Mouse (Mus musculus): ENCODE measurements around the gene Chchd10. TPM values are rescaled to one million over a fixed set of nuclear protein-coding genes. Genes with fewer than 3 reads are reported as not detected.

Gene Chchd10
- total RNA-seq, 2 experiments from 2014 or later, result 286 to 309 TPM

GRCm38 (mm10) chr10:75948079-75948478, 15.1 kb downstream of the Chchd10 start:
- DNase-seq (ENCODE audit: low spot score in 2 of 2), result no peak

- no peak for DNase-seq (ENCODE audit: low spot score in 2 of 2)
Measured at GRCm38 (mm10) chr10:75949053-75950045, 16.4 kb downstream of the Chchd10 start.

- no peak for DNase-seq (ENCODE audit: low spot score in 2 of 2)
Measured at GRCm38 (mm10) chr10:75950791-75951210, 17.9 kb downstream of the Chchd10 start.

GRCm38 (mm10) chr10:75951424-75952050, 18.6 kb downstream of the Chchd10 start:
- DNase-seq (ENCODE audit: low spot score in 2 of 2), result peak; percentile 51 to 60

GRCm38 (mm10) chr10:75954381-75954811, 21.5 kb downstream of the Chchd10 start, which contains the start of gene Gm5134:
Gene Gm5134, plus strand, starts transcription at chr10:75954514.
- DNase-seq (ENCODE audit: low spot score in 2 of 2), result no peak

- no peak for DNase-seq (ENCODE audit: low spot score in 2 of 2)
Measured at GRCm38 (mm10) chr10:75973846-75974245, 40.9 kb downstream of the Chchd10 start.

- no peak for DNase-seq (ENCODE audit: low spot score in 2 of 2)
Measured at GRCm38 (mm10) chr10:75975216-75975615, 42.3 kb downstream of the Chchd10 start.

GRCm38 (mm10) chr10:75978119-75978834, 45.3 kb downstream of the Chchd10 start:
- no peak for DNase-seq (ENCODE audit: low spot score in 2 of 2)

GRCm38 (mm10) chr10:75978835-75979157, 45.9 kb downstream of the Chchd10 start:
- DNase-seq (ENCODE audit: low spot score in 2 of 2), result no peak

GRCm38 (mm10) chr10:75979432-75979831, 46.5 kb downstream of the Chchd10 start:
- peak in 1 of 2 experiments; percentile 31 for DNase-seq (ENCODE audit: low spot score in 2 of 2)

Other genes with a start within 250 kb of the Chchd10 start
- 10 to 100 TPM; 66.9 to 81.2 TPM for gene Cabin1, start 168.8 kb upstream of the Chchd10 start, total RNA-seq (2021)
- gene Ddt, start 159.7 kb upstream of the Chchd10 start, total RNA-seq (2021), result 10 to 100 TPM; 37.8 to 42.2 TPM
- gene Gm20441, start 152.2 kb upstream of the Chchd10 start, total RNA-seq (2021), result not detected
- gene Gstt3, start 151.7 kb upstream of the Chchd10 start, total RNA-seq (2021), result 1 to 10 TPM; 1.3 to 2.5 TPM
- gene Gstt1, start 134.5 kb upstream of the Chchd10 start, total RNA-seq (2021), result 1 to 10 TPM; 4.6 to 4.7 TPM
- gene Gstt4, start 110.6 kb upstream of the Chchd10 start, total RNA-seq (2021), result not detected
- gene Gstt2, start 95.7 kb upstream of the Chchd10 start, total RNA-seq (2021), result 1 to 10 TPM; 3.5 to 4.0 TPM
- 100 to 1,000 TPM; 563 to 640 TPM for gene Mif, start 72.9 kb upstream of the Chchd10 start, total RNA-seq (2021)
- gene Derl3, start 39.7 kb upstream of the Chchd10 start, total RNA-seq (2021), result 1 to 10 TPM; 2.0 to 2.1 TPM
- gene Smarcb1, start 11.5 kb upstream of the Chchd10 start, total RNA-seq (2021), result 10 to 100 TPM; 80.6 to 84.5 TPM
- 1 to 10 TPM; 2.3 to 3.3 TPM for gene Mmp11, start 3.4 kb downstream of the Chchd10 start, total RNA-seq (2021)
- gene Gm867, start 7.5 kb downstream of the Chchd10 start, total RNA-seq (2021), result 1 to 10 TPM in 1 of 2 experiments, under 1 TPM in 1; 0.88 to 1.1 TPM
- not detected for gene Vpreb3, start 9.9 kb downstream of the Chchd10 start, total RNA-seq (2021)
- gene Gm5134, start 21.4 kb downstream of the Chchd10 start, total RNA-seq (2021), result not detected
- 10 to 100 TPM; 12.8 to 13.5 TPM for gene Zfp280b, start 99.5 kb downstream of the Chchd10 start, total RNA-seq (2021)
- gene Slc5a4b, start 177.8 kb downstream of the Chchd10 start, total RNA-seq (2021), result under 1 TPM in 1 of 2 experiments, not detected in 1; 0.09 TPM
- not detected for gene Slc5a4a, start 214.3 kb downstream of the Chchd10 start, total RNA-seq (2021)